Mouse (Mus musculus) splenic B cell, adult 2 months (primary cell): ENCODE results near the gene Mllt3.

ENCODE experiments used
- DNase-seq: peaks from one replicate; pipeline ENCODE4 v3.0.0-alpha.2; 2011; ENCODE audit warnings: low read depth, low spot score
- H3K27me3 ChIP-seq: 2 replicates; pipeline ENCODE4 v1.6.1; 2012; ENCODE audit warnings: mild to moderate bottlenecking, low read length, moderate library complexity, mixed read lengths; ENCODE audit not compliant: control insufficient read depth, poor library complexity, insufficient read depth, severe bottlenecking
- H3K36me3 ChIP-seq: 2 replicates; pipeline ENCODE4 v1.6.1; 2012; ENCODE audit warnings: mild to moderate bottlenecking, low read length, moderate library complexity, mixed read lengths; ENCODE audit not compliant: control insufficient read depth, poor library complexity, insufficient read depth, severe bottlenecking

Mllt3 gene

DNA sequence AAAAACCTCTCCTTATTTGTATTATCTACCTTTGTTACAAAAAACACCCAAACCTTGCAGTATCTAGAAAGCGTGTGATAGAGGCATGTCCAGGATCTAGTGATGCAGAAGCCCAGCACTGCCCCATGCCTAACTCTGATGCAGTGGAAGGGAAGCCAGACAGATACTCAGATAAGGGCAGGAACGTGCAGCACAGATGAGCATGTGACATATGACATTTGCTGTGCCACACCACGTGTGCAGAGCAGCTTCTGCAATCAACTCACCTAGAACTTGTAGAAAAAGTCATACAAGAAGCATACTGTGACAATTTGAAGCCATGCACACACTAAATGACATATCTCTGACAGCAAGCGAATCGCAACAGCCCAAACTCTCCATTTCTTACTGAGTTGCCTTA, 9.6 kb downstream of the Mllt3 start:
- DNase-seq: no peak
- no peaks in the 10 kb centered on the region for H3K36me3 ChIP-seq
- H3K27me3 ChIP-seq: no peaks in the 10 kb centered on the region

DNA sequence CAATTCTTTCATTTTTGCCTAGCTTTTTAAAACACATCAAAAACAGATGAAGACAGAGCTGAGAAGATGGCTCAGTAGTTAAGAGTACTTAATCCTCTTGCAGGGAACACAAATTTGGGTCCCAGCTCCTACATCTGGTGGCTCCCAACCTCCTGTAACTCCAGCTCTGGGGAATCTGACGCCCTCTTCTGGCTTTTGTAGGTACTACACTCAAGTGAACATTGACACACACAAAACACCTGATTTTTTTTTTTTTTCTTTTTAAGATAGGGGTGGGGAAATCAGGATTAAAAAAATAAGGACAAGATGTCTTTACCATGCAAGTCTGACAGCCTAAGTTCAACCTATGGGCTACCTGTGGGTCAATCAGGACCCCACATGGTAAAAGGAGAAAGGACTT, 10.5 kb downstream of the Mllt3 start:
- Histone ChIP-seq H3K36me3 (no peaks in the 10 kb centered on the region), H3K27me3 (no peaks in the 10 kb centered on the region)
- DNase-seq: peak; percentile 48

DNA sequence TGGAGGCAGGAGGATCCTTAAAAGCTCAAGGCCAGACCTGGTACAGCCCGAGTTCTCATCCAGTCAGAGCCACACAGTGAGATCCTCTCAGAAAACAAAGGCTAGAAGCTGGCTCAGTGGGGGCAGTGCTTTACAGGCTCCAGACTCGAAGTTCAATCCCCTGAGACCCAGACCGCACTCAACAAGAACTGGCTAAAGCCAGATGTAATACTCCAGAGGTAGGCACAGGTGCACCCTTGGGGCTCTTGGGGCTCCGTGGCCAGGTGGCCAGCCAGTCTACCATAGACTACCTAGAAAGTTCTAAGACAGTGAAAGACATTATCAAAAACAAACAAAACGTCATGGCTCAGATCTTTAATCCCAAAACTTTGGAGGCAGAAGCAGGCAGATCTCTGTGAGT, 12.7 kb downstream of the Mllt3 start:
- no peaks in the 10 kb centered on the region for H3K27me3 ChIP-seq
- H3K36me3 ChIP-seq: no peaks in the 10 kb centered on the region
- peak; percentile 38 for DNase-seq

DNA sequence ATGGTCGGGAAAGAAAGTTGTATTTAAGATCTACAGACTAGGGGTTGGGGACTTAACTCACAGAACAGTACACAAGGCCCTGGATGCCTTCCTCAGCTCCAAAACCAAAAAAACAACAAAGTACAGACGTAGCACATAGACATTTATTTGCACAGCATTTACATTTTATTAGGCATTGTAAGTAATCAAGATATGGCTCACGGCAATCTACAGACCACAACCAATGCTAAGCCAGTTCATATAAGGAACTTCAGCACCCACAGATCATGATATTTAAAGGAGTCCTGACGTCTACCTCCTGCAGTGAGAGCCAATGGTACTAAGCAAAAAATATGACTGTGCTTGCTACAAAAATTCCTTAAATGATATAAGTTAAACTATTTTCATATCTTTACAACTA, 13.5 kb downstream of the Mllt3 start:
- no peak for DNase-seq

DNA sequence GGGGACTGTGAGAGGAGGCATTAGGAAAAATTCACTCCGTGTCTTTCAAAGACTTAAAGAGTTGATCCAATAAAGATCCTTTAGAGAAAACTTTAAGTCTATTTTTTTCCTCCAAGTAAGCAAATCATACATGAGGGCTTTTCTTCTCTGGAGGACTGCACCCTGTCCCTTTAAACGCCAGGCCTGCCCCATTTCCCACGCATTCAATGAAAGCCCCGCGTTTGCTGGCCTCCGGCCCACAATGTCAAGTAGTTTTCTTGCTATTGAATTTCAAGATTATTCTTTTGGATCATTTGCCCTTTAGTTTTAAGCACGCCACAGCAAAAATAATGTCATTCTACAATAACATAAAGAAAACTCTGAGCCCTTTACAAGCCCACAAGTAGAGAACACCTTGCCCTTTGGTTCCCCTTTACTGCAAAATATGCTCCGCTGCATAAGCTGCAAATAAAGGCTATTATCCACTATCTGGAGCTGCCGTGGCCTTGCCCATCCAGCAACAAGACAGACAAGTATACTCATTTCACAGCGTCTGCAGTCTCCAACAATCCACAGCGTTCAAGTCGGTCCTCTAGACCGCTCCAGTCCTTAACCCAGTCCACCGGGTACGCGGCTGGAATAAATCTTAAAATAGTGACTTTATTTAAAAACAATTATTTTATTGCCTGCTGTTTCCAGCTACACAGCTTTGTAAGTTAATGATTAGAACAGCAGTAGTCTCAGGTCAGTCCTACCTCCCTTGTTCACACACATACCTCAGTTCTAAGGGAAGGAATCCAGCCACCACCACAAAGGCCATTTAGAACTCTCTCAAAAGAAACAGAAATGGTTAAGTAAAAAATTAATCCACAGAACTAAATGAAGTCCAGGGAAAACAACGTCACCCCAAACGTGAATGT, 15.5 kb downstream of the Mllt3 start:
- no peaks in the 10 kb centered on the region for H3K36me3 ChIP-seq
- no peak for DNase-seq
- no peaks in the 10 kb centered on the region for H3K27me3 ChIP-seq

More for the DNA sequence above, 13.5 kb downstream of the Mllt3 start:
- Histone ChIP-seq H3K36me3 (no peaks in the 10 kb centered on the region), H3K27me3 (no peaks in the 10 kb centered on the region)

DNA sequence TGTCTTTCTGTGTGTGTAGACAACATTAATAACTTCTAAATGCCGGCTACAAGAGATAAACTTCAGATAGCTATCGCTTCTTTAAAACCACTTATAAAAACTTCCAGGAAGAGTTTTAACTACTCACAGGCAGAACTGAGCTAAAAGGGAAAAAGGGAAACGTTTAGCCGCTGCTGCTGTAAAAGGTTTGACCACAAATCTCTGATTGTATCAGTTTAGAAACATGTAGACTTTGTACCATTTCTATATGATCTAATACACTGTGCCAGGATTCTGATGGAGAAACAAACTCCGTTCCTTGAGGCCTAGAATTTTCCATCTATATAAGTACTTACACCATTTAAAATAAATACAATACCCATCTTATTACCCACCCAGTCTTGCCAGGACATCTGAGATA, 17.4 kb downstream of the Mllt3 start:
- no peak for DNase-seq
- H3K36me3 ChIP-seq: no peaks in the 10 kb centered on the region
- no peaks in the 10 kb centered on the region for H3K27me3 ChIP-seq

DNA sequence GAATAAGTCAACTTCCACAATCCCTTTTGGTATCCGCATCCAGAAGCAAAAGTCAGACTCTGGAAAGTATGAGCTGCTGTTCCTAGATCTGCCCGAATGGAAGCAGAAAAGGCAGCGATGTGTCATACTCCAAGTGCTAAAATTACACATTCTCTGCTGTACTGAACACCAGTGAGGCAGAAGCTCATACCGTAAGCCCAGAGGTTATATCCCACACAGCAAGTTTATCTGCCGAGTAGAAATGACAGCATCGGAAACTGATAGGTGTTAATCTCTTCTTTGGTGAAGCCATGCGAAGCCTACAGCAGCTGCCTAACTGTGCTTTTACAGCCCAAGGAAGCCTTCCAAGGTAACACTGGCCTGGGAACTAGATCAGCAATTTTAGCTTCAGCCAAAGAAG, 17.9 kb downstream of the Mllt3 start:
- no peak for DNase-seq
- Histone ChIP-seq H3K27me3 (no peaks in the 10 kb centered on the region), H3K36me3 (no peaks in the 10 kb centered on the region)

DNA sequence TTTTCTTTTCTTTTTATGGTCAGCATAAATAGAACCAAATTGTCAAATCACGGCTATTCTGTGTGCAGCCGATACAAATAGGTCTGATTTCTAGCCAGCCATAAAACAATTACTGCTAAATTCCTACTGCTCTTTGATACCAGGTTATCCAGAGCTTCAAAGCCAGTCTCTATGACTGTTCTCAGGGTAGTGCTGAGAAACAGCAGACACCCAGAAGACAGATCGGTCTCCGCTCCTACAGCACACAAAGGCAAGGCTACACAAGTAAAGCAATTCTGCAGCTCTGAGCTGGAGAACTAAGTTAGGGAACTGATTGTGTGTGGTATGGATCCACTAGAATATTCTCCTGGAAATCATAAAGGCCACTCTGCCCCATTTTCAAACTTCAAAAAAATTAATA, 20.4 kb downstream of the Mllt3 start:
- Histone ChIP-seq H3K36me3 (no peaks in the 10 kb centered on the region), H3K27me3 (no peaks in the 10 kb centered on the region)
- no peak for DNase-seq

DNA sequence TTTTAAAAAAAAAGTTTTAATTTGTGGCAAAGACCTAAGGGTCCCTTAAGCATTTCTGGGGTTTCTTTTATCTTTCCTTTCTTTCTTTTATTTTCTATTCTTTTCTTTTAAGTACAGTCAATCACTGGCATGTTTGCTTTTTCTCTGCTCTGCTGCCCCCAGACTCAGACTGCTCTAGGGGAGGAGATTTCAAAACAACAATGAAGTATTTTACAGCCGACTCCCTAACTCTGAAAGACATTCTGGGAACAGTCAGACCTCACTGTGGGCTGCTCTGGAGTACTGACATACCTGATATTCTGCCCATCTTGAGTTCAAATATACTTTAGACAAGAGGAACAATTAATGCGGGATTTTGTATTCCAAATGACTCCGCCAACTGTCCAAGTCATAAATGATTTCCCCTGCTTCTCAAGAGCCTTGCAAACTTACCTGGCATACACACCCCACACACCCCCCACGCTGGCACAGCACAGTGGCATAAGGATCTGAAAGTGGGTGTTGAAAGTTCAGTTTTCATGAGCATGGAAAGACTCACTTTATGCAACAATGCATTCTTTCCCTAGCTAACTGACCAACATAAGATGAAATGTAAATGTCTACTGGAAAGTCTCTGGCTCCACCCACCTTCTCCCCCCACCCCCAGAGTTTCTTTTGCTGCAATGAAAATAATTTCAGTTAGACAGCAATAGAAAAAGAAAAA, 21.1 kb downstream of the Mllt3 start:
- H3K36me3 ChIP-seq: no peaks in the 10 kb centered on the region
- no peaks in the 10 kb centered on the region for H3K27me3 ChIP-seq
- peak; percentile 2 for DNase-seq

DNA sequence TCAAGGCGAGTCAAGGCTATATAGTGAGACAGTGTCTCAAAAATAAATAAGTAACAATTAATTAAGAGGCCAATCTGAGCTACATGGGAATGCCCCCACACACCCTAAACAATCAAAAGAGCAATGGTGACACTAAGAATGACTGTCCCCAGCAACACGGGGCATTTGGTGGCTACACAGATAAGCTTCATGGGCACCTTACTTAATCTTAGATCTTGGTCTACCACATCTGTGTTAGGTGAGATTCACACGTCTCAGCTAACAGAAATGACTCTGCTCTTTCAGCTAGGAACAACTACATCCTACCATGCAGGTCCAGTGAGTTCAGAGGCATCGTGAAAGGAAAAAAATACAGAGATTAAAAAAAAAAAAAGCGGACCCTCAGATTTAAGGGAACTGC, 22.7 kb downstream of the Mllt3 start:
- H3K27me3 ChIP-seq: no peaks in the 10 kb centered on the region
- no peak for DNase-seq
- H3K36me3 ChIP-seq: no peaks in the 10 kb centered on the region

DNA sequence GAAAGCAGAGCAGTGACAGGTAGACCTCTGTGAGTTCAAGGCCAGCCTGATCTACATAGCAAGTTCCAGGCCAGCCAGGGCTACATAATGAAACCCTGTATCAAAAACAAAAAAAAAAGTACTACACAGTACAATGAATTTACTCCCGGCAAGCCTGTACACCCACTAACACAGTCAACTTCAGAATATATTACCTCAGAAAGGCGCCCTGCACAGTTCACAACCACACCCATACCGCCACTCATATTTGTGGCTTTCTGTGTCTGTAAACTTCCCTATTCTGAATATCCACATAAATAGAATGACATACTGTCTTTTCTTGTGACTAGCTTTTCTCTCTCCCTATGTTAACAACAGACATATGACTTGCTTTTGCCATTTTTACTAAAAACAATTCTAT, 27.4 kb downstream of the Mllt3 start:
- Histone ChIP-seq H3K27me3 (no peaks in the 10 kb centered on the region), H3K36me3 (no peaks in the 10 kb centered on the region)
- DNase-seq: peak; percentile 30

DNA sequence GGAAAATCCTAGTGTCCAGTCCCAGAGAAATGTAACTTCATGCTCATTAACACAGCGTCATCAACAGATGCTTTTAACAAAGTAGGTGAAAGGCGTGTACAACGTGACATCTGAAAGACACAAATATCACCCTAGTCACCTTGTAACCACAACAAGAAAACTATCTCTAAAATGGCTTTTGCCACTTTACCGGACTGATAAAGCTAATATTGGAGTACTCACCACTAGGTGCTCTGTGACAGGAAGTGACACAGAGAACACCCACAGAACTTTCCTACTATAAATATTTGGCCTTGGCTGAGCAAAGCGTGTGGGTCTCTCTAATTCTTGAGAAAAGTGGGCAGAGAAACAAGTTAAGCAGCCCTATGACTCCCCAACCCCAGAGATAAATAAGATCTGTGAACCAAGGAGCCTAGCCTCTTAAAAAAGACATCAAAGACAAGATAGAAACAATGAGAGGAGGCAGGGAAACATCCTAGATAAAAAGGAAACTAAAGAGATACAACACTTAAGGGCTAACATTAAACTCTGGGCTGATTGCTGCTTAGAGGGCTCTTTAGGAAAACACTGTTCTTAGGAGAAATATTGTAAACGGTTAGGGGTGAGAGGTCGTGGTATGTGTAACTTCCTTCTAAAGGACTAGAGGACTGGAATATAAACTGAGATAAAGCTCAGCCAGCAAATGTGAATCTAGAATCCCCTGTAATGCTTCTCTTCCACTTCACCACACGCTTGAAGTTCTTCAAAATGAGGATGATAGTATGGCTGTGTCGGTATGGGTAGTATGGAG, 29.8 kb downstream of the Mllt3 start:
- no peaks in the 10 kb centered on the region for H3K27me3 ChIP-seq
- DNase-seq: peak; percentile 32
- H3K36me3 ChIP-seq: no peaks in the 10 kb centered on the region

DNA sequence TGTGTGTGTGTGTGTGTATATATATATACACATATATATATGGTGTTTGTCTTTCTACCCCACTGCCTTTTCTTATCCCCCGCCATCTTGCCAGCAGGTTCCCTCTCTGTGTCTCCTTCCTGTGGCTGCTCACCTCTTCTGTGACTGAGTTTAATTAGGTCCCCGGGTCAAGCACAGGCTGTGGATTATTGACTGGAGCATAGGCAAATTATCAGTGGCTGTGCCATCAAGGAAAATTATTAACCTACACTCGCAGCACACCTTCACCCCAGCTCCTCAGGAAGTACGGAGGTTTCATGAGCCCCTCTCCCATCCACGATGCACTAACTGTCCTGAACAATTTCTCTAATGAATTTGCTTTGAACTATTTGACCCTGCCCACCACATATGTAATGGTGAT, 41.5 kb downstream of the Mllt3 start:
- no peaks in the 10 kb centered on the region for H3K27me3 ChIP-seq
- H3K36me3 ChIP-seq: no peaks in the 10 kb centered on the region
- DNase-seq: no peak

DNA sequence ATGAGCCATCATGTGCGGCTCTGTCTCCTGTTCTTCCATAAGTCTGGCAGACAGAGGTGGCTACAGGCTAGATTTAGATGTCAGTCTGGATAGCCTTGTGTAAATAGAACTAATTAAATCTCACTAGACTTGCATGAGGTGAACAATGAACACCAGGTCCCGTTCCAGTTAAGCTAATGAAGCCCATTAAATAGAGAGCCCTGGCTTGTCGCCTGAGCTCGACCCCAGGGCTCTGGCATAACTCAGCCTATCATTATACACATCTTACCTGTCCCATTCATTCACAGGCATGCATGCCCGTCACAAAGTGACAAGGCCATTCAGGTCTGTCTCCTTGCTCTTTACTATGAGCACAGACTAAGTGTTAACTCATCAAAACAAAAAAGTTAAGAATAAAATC, 42.2 kb downstream of the Mllt3 start:
- Histone ChIP-seq H3K36me3 (no peaks in the 10 kb centered on the region), H3K27me3 (no peaks in the 10 kb centered on the region)
- no peak for DNase-seq

DNA sequence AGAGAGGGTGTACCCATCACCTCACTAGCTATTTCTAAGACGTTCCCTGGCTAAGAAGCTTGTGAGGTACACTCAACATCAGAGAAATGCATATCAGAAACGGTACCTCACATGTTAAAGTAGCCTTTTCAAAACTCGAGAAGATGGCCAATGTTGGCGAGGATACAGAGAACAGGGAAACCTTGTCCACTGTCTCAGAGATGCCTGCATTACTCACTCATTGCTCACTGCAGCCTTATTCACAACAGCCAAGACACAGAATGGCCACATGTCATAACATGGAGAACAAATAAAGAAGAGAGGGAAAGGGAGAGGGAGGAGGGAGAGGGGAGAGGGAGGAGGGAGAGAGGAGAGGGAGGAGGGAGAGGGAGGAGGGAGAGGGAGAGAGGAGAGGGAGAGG, 47.9 kb downstream of the Mllt3 start:
- no peak for DNase-seq
- Histone ChIP-seq H3K36me3 (no peaks in the 10 kb centered on the region), H3K27me3 (no peaks in the 10 kb centered on the region)
